Mouse (Mus musculus) thymus, adult 2 months (tissue): ENCODE measurements at regions not wholly inside any gene's neighbourhood (a gene's known extent, or its start where the extent isn't known, plus 50 kb on each side); places are given as distances from the start of the nearest gene placed in this dataset.

ENCODE experiments used
- DNase-seq: peaks from one replicate; pipeline ENCODE4 v3.0.0; 2021
- H3K27ac ChIP-seq: fragments of 200-500 bp; 2 replicates; pipeline ENCODE4 v1.5.1; 2012; ENCODE audit warnings: low read length, control low read depth; ENCODE audit not compliant: control insufficient read depth, insufficient read depth
- H3K27me3 ChIP-seq: fragments of 200-500 bp; 2 replicates; pipeline ENCODE4 v1.6.1; 2012; ENCODE audit warnings: mild to moderate bottlenecking, low read length, moderate library complexity, mixed read lengths; ENCODE audit not compliant: control insufficient read depth, insufficient read depth
- H3K36me3 ChIP-seq: fragments of 200-500 bp; 2 replicates; pipeline ENCODE4 v1.6.1; 2012; ENCODE audit warnings: mild to moderate bottlenecking, low read length, moderate library complexity; ENCODE audit not compliant: control insufficient read depth, insufficient read depth
- H3K4me1 ChIP-seq: fragments of 200-500 bp; replicated peaks from 2 replicates; pipeline ENCODE4 v1.6.1; 2012; ENCODE audit warnings: low read length; ENCODE audit not compliant: control insufficient read depth, insufficient read depth
- H3K4me3 ChIP-seq: fragments of 200-500 bp; 2 replicates; pipeline ENCODE4 v1.5.1; 2012; ENCODE audit warnings: mild to moderate bottlenecking, low read length, control low read depth, moderate library complexity; ENCODE audit not compliant: control insufficient read depth, insufficient read depth
- CTCF ChIP-seq: fragments of 200-500 bp; IDR thresholded peaks from 2 replicates; pipeline ENCODE4 v1.5.1; 2012; ENCODE audit warnings: mild to moderate bottlenecking, control low read depth, low read length, moderate library complexity, borderline replicate concordance; ENCODE audit not compliant: control insufficient read depth, poor library complexity, insufficient read depth; ENCODE audit errors: extremely low read depth
- POLR2A ChIP-seq: fragments of 200-500 bp; IDR thresholded peaks from 2 replicates; pipeline ENCODE4 v1.6.1; 2012; ENCODE audit warnings: mild to moderate bottlenecking, low read length, control low read depth, moderate library complexity; ENCODE audit not compliant: control insufficient read depth, poor library complexity, insufficient read depth; ENCODE audit errors: extremely low read depth
- WGBS: fragments of 180-500 bp; shearing (Covaris S2); methylation state at CpG from one replicate; pipeline ENCODE4 v1.1.7; 2018; 5-methylcytosine and 5-hydroxymethylcytosine counted together

DNA sequence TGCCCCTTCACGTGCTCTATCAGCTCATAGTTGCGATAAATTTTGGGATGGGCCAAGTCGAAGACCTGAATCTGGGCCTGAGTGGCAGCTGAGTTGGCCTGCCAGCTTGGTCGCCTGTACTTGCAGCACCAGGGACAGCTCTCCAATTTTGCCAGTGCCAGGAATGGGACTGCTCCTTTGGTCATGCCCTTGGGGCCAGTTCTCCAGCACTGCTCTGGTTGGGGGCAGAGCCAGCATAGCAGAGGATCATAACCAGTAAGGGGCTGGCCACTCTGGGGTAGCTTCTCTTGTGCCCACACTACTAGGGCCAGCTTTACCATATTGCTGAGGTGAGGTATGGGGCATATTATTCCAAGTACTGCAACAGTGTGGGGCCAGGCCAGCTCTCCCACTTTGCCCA lies 397.0 kb upstream of the Cadm2 start:
- H3K4me1 ChIP-seq, result no peaks in the 10 kb centered on the region
- no peak overlapping the region for H3K4me3 ChIP-seq
- TF ChIP-seq POLR2A (no peak), CTCF (no peak)
- H3K36me3 ChIP-seq, result no peaks in the 10 kb centered on the region
- no peak for DNase-seq
- H3K27me3 ChIP-seq, result no peaks in the 10 kb centered on the region
- WGBS, result 79% methylated on average over 4 of the region's 4 CpGs
- H3K27ac ChIP-seq, result no peak overlapping the region

DNA sequence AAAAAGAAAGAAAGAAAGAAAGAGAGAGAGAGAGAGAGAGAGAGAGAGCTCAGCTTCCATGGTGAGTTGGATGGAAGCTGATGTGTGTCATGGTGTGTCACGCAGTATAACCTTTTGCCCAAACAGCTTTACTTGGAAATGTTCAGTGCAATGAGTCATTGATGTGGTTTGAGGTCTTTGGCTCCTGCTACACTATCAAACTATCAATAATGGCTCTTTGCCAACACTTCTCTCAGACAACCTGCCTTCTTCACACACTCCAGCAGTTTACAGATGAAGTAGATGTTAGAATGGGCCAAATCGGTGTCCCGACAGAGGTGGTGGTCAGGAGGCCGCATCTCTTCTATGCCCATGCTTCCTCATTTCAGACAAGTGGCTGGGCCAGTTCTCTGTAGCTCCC lies 369.0 kb upstream of the Cadm2 start:
- no peak overlapping the region for H3K27ac ChIP-seq
- no peak for DNase-seq
- 91% methylated on average over 4 of the region's 4 CpGs for WGBS
- TF ChIP-seq CTCF (no peak), POLR2A (no peak)
- H3K4me1 ChIP-seq, result no peaks in the 10 kb centered on the region
- H3K4me3 ChIP-seq, result no peak overlapping the region
- no peaks in the 10 kb centered on the region for H3K36me3 ChIP-seq
- no peaks in the 10 kb centered on the region for H3K27me3 ChIP-seq

DNA sequence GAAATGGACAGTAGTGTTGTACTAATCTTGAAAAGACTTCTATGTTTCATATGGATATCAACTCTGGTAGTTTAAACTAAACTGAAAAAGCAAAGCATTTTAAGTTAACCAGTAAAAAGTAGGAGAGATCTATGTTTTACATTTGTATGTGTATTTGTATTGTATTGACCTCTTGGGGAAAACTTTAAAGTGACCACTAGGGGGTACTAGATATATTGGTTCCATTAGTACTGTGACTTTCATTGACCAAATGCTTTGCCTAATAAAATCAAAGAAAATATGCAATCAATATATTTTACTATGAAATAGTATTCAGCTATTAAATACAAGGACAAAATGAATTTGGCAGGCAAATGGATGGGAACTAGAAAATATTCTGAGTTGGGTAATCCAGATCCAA lies 355.9 kb upstream of the Cadm2 start:
- Histone ChIP-seq H3K27me3 (no peaks in the 10 kb centered on the region), H3K4me3 (no peak overlapping the region), H3K36me3 (no peaks in the 10 kb centered on the region), H3K27ac (no peak overlapping the region), H3K4me1 (no peaks in the 10 kb centered on the region)
- no peak for TF ChIP-seq CTCF
- TF ChIP-seq POLR2A, result no peak
- no peak for DNase-seq

DNA sequence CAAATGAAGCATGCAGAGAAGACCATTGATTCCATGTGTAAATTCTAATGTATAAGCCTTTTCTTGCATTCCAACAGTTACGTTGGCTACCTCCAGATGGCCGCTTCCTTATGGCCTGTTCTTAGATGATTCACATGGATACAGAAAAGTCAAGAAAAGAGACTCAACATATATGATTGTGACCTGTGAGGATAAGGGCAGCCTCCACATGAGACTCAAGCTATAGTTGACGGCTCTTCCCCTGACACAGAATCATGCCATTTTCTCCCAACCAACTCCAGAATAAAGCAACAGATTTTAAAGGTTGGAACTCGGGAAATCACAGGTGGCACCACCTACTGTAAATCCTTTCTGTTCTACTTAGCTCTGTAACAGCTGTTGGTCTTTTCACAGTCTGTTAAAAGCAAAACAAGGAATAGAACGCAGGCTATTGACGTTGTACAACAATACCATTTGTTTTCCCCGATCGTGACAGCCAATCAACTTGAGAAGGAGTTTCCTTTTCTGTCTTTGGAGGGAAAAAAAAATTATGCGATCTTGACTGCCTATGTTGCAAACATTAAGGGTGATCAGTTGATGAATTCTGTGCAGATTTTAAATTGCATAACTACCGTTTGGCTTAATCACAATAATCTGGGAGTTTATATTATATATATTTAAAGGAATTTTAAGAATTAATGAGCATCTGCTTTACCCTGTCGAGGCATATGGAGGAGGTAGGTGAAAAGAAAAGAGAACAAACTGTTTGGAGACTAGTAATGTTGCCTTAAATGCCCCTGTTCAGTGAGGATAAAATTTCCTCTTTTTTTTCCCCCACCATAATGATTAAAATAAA lies 347.8 kb upstream of the Cadm2 start:
- no peak for DNase-seq
- no peak overlapping the region for H3K27ac ChIP-seq
- no peak overlapping the region for H3K4me3 ChIP-seq
- WGBS, result 82% methylated on average over 11 of the region's 11 CpGs
- no peaks in the 10 kb centered on the region for H3K36me3 ChIP-seq
- TF ChIP-seq POLR2A (no peak), CTCF (no peak)
- no peaks in the 10 kb centered on the region for H3K27me3 ChIP-seq
- no peaks in the 10 kb centered on the region for H3K4me1 ChIP-seq

DNA sequence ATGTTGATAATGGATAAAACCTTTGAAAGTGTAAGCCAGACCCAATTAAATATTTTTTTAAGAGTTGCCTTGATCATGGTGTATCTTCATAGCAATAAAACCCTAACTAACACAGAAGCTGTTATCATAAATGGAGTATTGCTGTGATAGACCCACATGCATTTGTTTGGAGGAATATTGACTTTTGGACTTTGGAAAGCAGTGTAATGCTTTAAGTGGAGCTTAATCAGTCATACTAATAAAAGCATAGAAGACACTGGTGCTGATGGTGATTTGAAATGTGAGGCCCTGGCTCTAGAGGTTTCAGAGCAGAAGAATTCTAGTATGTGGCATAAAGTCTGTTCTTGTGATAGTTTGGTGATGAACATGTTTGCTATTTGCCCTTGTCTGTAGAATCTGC lies 328.4 kb upstream of the Cadm2 start:
- no peak for DNase-seq
- no peak for TF ChIP-seq CTCF
- no peak for TF ChIP-seq POLR2A
- Histone ChIP-seq H3K27ac (no peak overlapping the region), H3K36me3 (no peaks in the 10 kb centered on the region), H3K4me1 (no peaks in the 10 kb centered on the region), H3K27me3 (no peaks in the 10 kb centered on the region), H3K4me3 (no peak overlapping the region)

DNA sequence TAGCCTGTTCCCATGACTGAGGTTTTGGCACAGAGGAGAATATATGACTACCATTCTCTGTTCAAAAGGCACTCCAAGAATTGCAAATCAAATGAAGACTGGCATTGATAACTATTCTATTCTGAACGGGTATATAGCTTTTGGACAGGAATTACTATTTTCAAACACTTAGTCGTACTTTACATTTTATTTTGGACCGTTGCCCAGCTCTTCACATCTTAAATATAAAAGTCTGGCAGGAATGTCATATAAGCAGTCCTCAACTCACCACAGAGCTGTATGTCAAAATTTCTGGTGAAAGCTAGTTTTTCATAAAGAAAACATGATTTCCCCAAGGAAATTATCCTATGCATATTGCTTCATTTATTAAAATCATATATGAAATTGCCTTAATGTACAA lies 323.7 kb upstream of the Cadm2 start:
- H3K4me3 ChIP-seq, result no peak overlapping the region
- H3K4me1 ChIP-seq, result no peaks in the 10 kb centered on the region
- TF ChIP-seq POLR2A (no peak), CTCF (no peak)
- no peak overlapping the region for H3K27ac ChIP-seq
- H3K27me3 ChIP-seq, result no peaks in the 10 kb centered on the region
- no peak for DNase-seq
- WGBS, result 79% methylated on average over 3 of the region's 3 CpGs
- H3K36me3 ChIP-seq, result no peaks in the 10 kb centered on the region

DNA sequence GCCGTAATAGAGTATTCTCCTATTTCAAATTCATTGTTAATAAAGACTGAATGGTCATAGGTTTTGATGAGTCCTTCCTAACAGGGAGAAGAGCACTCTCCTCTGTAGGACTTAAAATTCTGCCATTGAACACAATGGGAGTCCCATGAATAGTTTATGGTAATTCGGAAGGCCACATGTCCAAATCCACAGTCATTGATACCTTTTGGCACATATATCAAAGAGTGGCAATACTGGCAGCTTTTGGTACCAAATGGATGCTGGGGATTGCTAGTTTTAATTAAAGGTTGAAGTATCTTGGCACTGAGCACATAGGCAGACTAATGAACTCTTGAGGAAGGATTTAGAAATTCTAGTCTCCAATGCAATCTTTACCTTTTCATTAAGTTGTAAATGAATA lies 298.5 kb upstream of the Cadm2 start:
- Histone ChIP-seq H3K4me3 (no peak overlapping the region), H3K4me1 (no peaks in the 10 kb centered on the region), H3K36me3 (no peaks in the 10 kb centered on the region), H3K27me3 (no peaks in the 10 kb centered on the region), H3K27ac (no peak overlapping the region)
- no peak for TF ChIP-seq POLR2A
- TF ChIP-seq CTCF, result no peak
- no peak for DNase-seq
- 97% methylated on average over 2 of the region's 2 CpGs for WGBS
